Mouse (Mus musculus) naive thymus-derived CD4-positive, alpha-beta T cell, adult 5 months (primary cell): Measurements from ENCODE around the gene Cct4. TPM values are rescaled to one million over a fixed set of nuclear protein-coding genes. Genes with fewer than 3 reads are reported as not detected.

Source experiments
- polyA plus RNA-seq: library from polyadenylated mRNA; unstranded; fragments of 100-300 nt; shearing (Covaris generic); gene quantifications from one replicate; pipeline ENCODE4 v1.2.1, GENCODE M21; 2017

Gene Cct4
- polyA plus RNA-seq = 245 TPM

GRCm38 (mm10) chr11:22990393-22991126 is at the start of gene Cct4:
TSS of gene Cct4 (plus strand) at chr11:22990519.

GRCm38 (mm10) chr11:22971835-22972709 is 18.2 kb upstream of the Cct4 start, which contains the start of gene Zrsr1:
TSS of gene Zrsr1 (plus strand) at chr11:22972005.

GRCm38 (mm10) chr11:22981984-22982757 is 8.1 kb upstream of the Cct4 start, which contains the start of the genes Gm28048 and Commd1:
TSS of gene Gm28048 (minus strand) at chr11:22982090.
TSS of gene Commd1 (minus strand) at chr11:22982382.

GRCm38 (mm10) chr11:23007481-23008180 is 17.3 kb downstream of the Cct4 start, which contains the start of gene Fam161a:
TSS of gene Fam161a (plus strand) at chr11:23007531.

Other genes starting within 250 kb of the Cct4 start
- 28.1 TPM for gene B3gnt2, start 129.6 kb upstream of the Cct4 start, polyA plus RNA-seq
- 2.6 TPM for gene Zrsr1, start 18.5 kb upstream of the Cct4 start, polyA plus RNA-seq
- gene Gm28048, start 8.4 kb upstream of the Cct4 start, polyA plus RNA-seq = 66.2 TPM
- 40.2 TPM for gene Commd1, start 8.1 kb upstream of the Cct4 start, polyA plus RNA-seq
- not detected for gene Fam161a, start 17.0 kb downstream of the Cct4 start, polyA plus RNA-seq